Mouse (Mus musculus) splenic B cell, adult 2 months (primary cell): Measurements from ENCODE around the gene Tbc1d10c.

Experiments used
- DNase-seq: peaks from one replicate; pipeline ENCODE4 v3.0.0-alpha.2; 2011; ENCODE audit warnings: low read depth, low spot score
- H3K27me3 ChIP-seq: 2 replicates; pipeline ENCODE4 v1.6.1; 2012; ENCODE audit warnings: mild to moderate bottlenecking, low read length, moderate library complexity, mixed read lengths; ENCODE audit not compliant: control insufficient read depth, poor library complexity, insufficient read depth, severe bottlenecking
- H3K36me3 ChIP-seq: 2 replicates; pipeline ENCODE4 v1.6.1; 2012; ENCODE audit warnings: mild to moderate bottlenecking, low read length, moderate library complexity, mixed read lengths; ENCODE audit not compliant: control insufficient read depth, poor library complexity, insufficient read depth, severe bottlenecking

Gene Tbc1d10c

DNA sequence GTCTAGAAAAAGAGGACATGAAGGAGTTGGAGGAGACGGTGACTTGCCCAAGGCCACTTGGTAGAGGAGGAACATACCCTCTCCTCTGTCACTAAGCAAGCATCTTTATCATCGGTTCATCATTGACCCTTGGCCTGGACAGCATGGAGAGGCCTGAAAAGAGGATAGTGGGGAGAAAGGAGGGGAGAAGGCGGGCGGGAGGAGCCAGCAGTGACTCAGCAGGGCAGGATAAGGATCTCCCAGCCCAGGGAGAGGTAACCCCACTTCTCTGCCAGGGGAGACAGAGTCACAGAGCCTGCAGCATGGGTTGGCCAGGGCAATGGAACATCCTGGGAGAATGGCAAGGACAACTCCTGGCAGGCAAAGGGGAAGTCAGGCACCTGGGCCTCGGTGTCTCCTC lies 17.5 kb upstream of the Tbc1d10c start:
- no peaks in the 10 kb centered on the region for H3K27me3 ChIP-seq
- no peak for DNase-seq

DNA sequence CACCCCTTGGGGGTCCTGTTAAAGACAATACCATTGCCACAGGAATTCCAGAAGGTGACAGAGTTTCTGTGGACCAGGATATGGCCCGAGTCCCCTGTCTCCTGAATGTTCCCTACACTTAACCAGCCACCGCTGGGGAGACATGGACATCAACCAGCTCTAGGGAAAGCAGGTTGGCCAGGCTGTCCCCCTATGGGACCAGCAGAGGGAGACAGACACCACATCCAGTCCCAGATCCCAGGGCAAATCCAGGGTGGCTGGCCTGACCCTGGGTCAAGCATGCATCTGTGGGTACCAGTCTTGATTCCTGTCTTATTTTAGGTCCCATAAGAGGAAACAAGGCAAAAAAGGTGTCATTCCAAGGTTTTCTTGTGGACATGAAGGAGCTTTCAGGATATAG lies 15.9 kb upstream of the Tbc1d10c start:
- no peaks in the 10 kb centered on the region for H3K36me3 ChIP-seq
- H3K27me3 ChIP-seq = no peaks in the 10 kb centered on the region
- peak; percentile 81 for DNase-seq

More for the DNA sequence above, 17.5 kb upstream of the Tbc1d10c start:
- H3K36me3 ChIP-seq = no peaks in the 10 kb centered on the region

DNA sequence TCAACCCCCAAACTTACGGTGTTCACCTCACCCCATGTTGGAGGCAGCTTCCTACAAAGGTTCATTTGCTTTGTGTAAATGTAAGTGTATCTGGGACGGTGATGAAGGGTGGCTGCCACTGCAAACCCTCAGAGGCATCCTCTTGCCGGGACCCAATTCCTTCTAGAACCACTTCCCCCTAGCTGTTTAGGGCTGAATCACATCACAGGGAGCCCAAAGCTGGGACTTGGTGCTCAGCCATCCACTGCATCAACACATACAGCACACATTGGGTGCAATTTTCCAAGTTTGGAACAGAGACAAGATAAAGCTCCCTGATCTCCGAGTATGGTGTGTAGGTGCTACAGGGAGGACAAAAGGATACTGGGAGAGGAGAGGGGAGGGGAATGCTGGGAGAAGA lies 13.8 kb upstream of the Tbc1d10c start:
- Histone ChIP-seq H3K36me3 (no peaks in the 10 kb centered on the region; the same call in 1 of the 2 replicates), H3K27me3 (no peaks in the 10 kb centered on the region)
- DNase-seq = peak; percentile 37

DNA sequence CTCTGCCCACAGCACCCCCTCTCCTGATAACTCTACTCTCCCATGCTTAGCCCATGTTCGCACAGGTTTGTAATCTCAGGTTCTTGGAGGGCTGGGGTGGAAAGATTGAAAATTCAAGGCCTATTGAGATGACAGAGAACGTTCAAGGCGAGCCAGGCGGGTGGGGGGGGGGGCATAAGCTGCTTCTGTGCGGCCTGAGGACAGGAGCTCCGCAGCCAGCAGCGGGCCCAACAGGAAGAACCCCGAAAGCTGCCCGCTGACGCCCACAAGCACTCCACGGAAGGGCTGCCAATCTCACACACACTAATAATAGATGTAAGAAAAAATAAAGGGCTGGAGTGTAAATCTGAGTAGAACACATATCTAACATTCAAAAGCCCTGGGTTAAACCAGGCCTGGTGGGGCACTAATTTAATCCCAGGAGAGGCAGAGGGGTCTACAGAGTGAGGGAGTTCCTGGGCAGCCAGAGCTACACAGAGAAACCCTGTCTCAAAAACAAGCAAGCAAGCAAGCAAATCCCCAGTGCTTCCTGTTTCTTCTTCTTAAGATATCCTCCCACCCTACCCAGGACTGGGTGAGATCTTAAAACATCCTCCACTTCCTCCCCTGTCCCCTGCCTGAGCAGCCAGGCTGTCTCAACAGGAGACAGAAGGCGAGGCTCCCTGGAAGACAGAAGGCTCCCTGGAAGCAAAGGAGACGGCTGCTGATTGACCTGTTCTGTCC lies 12.7 kb upstream of the Tbc1d10c start:
- DNase-seq = peak; percentile 62
- no peaks in the 10 kb centered on the region for H3K27me3 ChIP-seq
- no peaks in the 10 kb centered on the region; the same call in none of the 2 replicates for H3K36me3 ChIP-seq

DNA sequence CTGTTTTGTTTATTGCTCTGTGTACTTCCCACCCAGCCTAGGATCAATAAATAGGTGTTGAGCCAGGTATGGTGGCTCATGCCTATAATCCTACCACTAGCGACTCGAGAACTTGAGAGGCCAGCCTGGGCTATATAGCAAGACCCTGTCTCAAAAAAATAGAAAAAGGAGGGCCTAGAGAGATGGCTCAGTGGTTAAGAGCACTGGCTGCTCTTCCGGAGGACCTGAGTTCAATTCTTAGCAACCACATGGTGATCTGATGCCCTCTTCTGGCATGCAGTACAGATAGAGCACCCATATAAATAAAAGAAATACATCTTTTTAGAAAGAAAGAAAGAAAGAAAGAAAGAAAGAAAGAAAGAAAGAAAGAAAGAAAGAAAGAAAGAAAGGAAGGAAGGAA lies 12.1 kb upstream of the Tbc1d10c start:
- DNase-seq = peak; percentile 74
- Histone ChIP-seq H3K36me3 (peaks cover 2% of the 10 kb centered on the region), H3K27me3 (no peaks in the 10 kb centered on the region)

DNA sequence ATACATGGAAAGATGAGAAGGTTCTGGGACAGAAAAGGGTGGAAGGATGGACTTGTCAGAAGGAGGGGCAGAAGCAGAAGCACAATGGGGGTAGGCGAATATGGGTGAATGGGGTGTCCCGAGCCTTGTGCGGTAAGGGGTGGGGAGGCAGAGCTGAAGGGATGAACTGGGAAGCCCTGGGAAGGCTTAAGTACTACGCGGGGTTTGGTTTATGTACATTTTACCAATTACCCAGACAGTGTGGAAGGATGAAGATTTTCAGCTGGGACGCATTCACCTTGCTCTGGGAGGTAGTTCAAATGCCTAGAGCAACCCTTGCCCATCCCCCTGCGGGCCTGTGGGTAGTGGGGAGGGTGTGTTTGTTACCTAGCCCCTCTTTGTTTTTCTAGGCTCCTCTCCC lies 11.1 kb upstream of the Tbc1d10c start:
- H3K27me3 ChIP-seq = no peaks in the 10 kb centered on the region
- no peak for DNase-seq
- peaks cover 3% of the 10 kb centered on the region for H3K36me3 ChIP-seq

DNA sequence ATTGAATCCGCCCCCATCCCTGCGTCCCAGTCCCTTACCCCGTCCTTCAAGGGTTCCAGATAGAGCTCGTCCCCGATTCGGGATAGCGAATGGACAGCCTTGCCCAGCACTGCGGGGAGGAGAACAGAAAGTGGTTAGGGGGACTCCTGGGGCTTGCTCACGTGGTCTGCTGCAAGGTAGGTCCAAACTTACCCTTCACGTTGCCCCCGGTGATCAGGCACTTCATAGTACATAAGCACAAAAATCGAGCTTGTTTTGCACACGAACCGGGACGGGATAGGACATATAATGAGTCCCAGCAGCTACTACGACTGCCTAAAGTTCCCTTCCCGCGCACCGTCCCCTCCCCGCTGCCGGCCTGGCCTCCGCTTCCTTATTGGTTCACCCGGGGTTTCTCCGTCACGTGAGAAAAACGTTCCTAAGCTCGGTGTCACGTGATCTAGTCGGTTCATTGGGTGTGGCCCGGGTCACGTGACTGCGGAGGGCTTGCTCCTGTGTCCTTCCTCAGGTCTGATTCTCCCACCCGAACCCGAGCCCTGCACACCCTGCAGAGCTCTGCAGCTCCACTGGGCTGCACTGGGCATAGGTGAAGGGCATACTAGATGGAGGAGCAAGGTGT lies 10.3 kb upstream of the Tbc1d10c start, which contains the start of gene Rad9a:
Gene Rad9a, minus strand, starts transcription at position 372 of the 619 bp plus-strand sequence.
- peak; percentile 96 for DNase-seq
- Histone ChIP-seq H3K27me3 (no peaks in the 10 kb centered on the region), H3K36me3 (peaks cover 7% of the 10 kb centered on the region)

DNA sequence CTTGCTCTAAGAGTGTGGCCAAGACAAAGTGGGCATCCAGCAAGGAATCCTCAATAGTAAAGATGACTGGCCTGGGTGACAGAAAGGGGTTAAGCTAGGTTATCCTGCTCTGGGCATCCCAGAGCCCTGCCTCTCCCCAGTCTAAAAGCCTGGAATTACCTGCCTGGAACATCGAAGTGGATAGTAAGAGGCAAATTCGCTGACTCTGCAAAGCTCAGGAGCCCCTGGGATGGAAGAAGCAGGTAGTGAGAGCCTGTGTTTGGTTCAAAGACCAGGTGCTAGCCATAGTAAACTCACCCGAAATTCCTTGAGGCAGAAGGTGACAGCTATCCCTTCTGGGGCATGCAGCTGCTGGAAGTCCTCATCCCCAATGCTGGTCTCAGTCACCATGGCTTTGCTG lies 6.1 kb upstream of the Tbc1d10c start:
- no peak for DNase-seq
- Histone ChIP-seq H3K36me3 (peaks cover 26% of the 10 kb centered on the region), H3K27me3 (no peaks in the 10 kb centered on the region)

DNA sequence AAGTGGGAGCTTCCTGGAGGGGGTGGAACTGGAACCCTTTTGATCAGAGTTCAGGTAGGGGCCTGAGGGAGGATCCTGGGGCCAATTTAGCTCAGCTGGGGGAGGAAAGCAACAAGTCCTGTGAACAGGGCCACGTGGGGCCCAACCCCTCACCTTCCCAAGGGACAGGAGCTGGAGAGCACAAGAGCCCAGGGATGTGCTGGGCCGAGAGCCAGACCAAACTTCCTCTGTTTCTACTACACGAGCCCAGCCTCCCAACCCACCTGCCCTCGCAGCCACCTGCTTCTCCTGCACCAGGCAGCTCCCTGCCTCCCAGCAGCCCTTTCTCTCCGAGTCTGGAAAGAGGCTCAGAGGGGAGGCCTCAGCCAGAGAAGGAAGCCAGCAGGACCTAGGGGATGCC lies 5.5 kb upstream of the Tbc1d10c start:
- DNase-seq = no peak
- H3K36me3 ChIP-seq = peaks cover 26% of the 10 kb centered on the region
- H3K27me3 ChIP-seq = no peaks in the 10 kb centered on the region

DNA sequence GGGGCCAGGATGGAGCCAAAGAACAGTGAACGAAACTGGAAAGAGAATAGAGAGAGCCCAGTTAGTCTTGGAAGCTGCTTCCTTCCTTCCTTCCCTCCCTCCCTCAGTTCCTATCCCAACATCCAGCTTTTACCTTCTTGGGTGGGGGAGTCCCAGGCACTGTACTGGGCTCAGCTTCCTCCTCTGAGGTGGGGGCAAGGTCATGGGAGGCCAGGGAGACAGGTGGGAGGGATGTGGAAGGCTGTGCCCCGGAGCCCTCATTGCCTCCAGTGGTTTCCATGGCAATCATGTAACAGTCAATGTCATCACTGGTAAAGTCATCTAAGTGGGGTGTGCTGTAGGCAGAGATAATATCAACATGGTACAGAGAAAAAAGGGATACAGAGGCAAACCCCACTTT lies 5.0 kb upstream of the Tbc1d10c start:
- Histone ChIP-seq H3K36me3 (peaks cover 26% of the 10 kb centered on the region), H3K27me3 (no peaks in the 10 kb centered on the region)
- DNase-seq = no peak

DNA sequence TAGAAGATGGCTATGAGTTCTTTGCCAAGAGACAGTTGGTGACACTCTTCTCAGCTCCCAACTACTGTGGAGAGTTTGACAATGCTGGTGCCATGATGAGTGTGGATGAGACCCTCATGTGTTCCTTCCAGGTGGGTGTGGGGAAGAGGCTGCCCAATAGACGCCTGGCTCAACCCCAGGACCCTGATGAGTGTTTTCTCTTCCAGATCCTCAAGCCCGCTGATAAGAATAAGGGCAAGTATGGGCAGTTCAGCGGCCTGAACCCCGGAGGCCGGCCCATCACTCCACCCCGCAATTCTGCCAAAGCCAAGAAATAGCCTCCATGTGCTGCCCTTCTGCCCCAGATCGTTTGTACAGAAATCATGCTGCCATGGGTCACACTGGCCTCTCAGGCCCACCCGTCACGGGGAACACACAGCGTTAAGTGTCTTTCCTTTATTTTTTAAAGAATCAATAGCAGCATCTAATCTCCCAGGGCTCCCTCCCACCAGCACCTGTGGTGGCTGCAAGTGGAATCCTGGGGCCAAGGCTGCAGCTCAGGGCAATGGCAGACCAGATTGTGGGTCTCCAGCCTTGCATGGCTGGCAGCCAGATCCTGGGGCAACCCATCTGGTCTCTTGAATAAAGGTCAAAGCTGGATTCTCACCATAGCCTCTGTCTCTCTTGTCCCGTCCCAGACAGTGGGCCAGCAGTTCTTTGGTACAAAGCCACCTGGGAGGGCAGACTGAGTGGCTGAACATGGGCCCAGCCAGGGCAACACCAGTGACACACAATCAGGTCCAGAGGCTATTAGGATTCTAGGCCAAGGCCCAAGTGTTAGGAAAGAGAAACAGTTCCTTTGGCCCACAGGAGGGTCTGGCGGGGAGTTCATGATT lies 3.9 kb upstream of the Tbc1d10c start:
- Histone ChIP-seq H3K27me3 (no peaks in the 10 kb centered on the region), H3K36me3 (peaks cover 26% of the 10 kb centered on the region)
- DNase-seq = no peak

DNA sequence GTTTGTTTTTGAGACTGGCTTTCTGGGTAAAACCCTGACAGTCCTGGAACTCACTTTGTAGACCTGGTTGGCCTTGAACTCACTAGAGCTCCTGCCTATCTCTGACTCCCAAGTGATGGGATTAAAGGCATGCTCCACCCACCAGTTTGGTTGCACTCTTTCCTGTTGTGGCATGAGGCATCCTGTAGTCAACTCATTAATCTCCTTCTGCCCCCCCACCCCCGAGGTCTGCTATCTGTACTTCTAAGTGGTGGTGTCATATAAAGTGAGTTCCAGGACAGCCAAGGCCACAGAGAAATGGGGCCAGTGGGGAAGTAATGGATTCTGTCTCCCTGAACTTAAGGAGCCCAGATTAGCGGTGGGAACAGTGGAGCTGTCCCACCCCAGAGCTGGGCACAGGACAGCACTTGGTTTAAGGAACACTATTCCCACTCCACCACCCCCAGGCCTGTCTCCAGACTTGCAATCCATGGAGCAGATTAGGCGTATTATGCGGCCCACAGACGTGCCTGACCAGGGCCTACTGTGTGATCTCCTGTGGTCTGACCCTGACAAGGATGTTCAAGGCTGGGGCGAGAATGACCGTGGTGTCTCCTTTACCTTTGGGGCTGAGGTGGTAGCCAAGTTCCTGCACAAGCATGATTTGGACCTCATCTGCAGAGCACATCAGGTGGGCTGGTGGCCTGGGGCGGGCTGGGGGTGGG lies 3.1 kb upstream of the Tbc1d10c start:
- Histone ChIP-seq H3K27me3 (no peaks in the 10 kb centered on the region), H3K36me3 (peaks cover 28% of the 10 kb centered on the region)
- DNase-seq = no peak

DNA sequence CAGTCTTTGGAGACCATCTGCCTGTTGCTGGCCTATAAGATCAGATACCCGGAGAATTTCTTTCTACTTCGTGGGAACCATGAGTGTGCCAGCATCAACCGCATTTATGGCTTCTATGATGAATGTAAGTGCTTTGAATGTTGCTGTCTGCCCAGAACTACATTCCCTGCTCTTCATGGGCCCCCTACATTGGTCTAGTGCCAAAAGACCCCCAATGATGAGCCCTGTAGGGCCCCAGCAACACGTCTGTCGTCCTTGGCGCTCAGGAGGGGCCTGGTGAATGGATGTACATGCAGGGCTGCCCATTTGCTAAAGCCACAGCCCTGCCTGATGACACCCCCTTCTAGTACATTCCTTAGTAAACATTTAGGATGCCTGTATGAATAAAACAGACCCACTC lies 2.0 kb upstream of the Tbc1d10c start:
- Histone ChIP-seq H3K27me3 (no peaks in the 10 kb centered on the region), H3K36me3 (peaks cover 30% of the 10 kb centered on the region)
- DNase-seq = no peak

DNA sequence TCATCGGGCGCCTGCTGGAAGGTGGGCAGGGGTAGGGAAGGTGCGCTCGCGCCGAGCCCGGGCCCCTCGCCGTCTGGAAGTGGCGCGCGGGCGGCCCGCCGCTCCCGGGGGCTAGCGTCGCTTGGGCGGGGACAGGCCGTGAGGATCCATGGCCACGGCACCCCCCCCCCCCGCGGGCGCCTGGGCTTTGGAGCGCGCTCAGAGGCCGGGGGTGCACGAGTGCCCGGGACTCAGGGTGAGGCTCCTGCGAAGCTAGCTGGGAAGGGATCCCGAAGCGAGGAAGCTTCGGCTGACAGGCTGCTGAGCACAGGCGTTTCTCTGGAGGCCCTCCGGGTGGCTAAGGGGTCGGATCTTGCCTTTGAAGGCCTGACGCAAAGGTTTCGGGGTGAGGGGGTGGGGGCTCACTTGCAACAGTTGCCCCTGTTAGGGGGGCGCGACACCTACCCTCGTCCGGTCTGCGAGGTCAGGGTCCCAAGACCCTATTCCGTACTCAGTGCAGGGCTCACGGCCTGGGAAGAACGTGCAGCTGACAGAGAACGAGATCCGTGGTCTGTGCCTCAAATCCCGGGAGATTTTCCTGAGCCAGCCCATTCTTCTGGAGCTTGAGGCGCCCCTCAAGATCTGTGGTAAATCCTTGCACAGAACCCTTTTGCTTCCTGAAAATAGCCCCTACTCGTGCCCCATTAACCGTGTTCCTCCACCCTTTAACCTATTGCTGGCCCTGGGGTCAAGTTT lies 1.3 kb upstream of the Tbc1d10c start:
- DNase-seq = no peak
- H3K36me3 ChIP-seq = peaks cover 31% of the 10 kb centered on the region
- H3K27me3 ChIP-seq = no peaks in the 10 kb centered on the region
